Mouse (Mus musculus) liver, embryonic 14.5 days (tissue): ENCODE measurements at regions not wholly inside any gene's neighbourhood (a gene's known extent, or its start where the extent isn't known, plus 50 kb on each side); places are given as distances from the start of the nearest gene placed in this dataset.

Experiments
- CTCF ChIP-seq: IDR thresholded peaks from 2 replicates; pipeline ENCODE4 v1.5.1; 2016; ENCODE audit warnings: antibody characterized with exemption, low read depth, control low read depth
- EP300 ChIP-seq: IDR thresholded peaks from 2 replicates; pipeline ENCODE4 v1.6.1; 2016; ENCODE audit warnings: antibody characterized with exemption, low read depth

GRCm38 (mm10) chr3:5811071-5811590 lies 60.5 kb downstream of the Gm8797 start:
- no peak for TF ChIP-seq CTCF
- no peak for TF ChIP-seq EP300
